Mouse (Mus musculus) lung, adult 2 months (tissue): ENCODE results near the gene Itih1. TPM values are rescaled to one million over a fixed set of nuclear protein-coding genes. Genes with fewer than 3 reads are reported as not detected.

Experiments used
- DNase-seq: peaks from one replicate; pipeline ENCODE4 v3.0.0; 2022
- H3K4me1 ChIP-seq: fragments of 200-500 bp; 2 replicates; pipeline ENCODE4 v1.6.1; 2011; ENCODE audit warnings: low read length; ENCODE audit not compliant: control insufficient read depth, insufficient read depth
- H3K4me3 ChIP-seq: fragments of 200-500 bp; replicated peaks from 2 replicates; pipeline ENCODE3; 2011; ENCODE audit warnings: low read depth, mild to moderate bottlenecking, control low read depth, low read length; ENCODE audit errors: extremely low read depth
- CTCF ChIP-seq: fragments of 200-500 bp; IDR thresholded peaks from 2 replicates; pipeline ENCODE4 v1.5.1; 2011; ENCODE audit warnings: mild to moderate bottlenecking, low read length, control low read depth; ENCODE audit not compliant: insufficient read depth
- POLR2A ChIP-seq: fragments of 200-500 bp; IDR thresholded peaks from 2 replicates; pipeline ENCODE4 v1.6.1; 2011; ENCODE audit warnings: low read depth, mild to moderate bottlenecking, control low read depth, low read length, borderline replicate concordance; ENCODE audit errors: extremely low read depth
- WGBS: fragments of 180-500 bp; shearing (Covaris S2); methylation state at CpG from one replicate; pipeline ENCODE4 v1.1.7; 2018; 5-methylcytosine and 5-hydroxymethylcytosine counted together
- polyA plus RNA-seq: library from polyadenylated mRNA; depleted of rRNA; stranded (reverse); fragments of >200 nt; gene quantifications from 2 replicates; pipeline ENCODE4 v1.2.3, GENCODE M21; 2012

Itih1 gene
- polyA plus RNA-seq, 1 experiment, result 1.4 TPM

DNA sequence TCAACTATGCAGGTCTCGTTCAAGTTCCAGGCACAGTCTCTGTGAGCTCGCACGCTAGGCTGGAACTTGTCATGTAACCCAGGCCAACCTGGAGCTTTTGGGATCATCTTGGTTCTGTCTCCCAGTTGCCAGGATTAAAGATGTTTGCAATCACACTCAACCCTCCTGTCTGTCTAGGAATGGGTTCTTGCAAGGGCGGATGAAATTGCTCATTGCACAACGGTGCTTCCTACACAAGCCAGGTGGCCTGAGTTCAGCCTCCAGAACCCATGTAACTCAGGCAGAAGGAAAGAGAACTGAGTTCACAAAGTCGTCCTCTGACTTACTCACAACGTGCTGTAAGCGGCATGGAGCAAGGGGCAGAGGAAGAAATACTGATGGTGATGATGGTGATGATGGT lies 31.9 kb downstream of the Itih1 start:
- WGBS, result 71% methylated on average over 8 of the region's 8 CpGs
- Histone ChIP-seq H3K4me1 (no peaks in the 10 kb centered on the region; the same call in 1 of the 2 replicates), H3K4me3 (no peak overlapping the region)
- no peak for TF ChIP-seq CTCF
- DNase-seq, result peak; percentile 17

DNA sequence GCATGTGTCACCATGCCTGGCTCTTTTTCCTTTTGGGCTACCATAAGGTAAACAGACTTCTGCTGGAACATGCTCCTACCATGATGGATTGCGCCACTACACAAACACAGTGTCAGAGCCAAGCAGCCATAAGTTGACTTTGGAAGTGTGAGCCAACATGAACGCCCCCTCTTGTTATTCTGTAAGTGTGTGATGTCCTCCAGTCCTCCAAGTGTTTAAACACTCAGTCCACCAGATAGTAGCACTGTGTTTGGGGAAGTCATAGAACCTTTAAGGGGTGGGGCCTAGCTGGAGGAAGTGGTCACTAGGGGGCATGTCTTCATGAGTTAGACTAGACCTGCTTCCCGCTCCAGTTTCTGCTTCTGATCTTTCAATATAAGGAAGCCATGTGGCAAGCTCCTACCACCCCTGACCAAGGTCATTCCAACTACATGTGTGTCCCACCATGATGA lies 35.2 kb downstream of the Itih1 start:
- H3K4me1 ChIP-seq, result peaks cover 3% of the 10 kb centered on the region; the same call in 1 of the 2 replicates
- no peak for TF ChIP-seq POLR2A
- TF ChIP-seq CTCF, result no peak
- H3K4me3 ChIP-seq, result no peak overlapping the region
- DNase-seq, result peak; percentile 56
- WGBS, result 26% methylated on average over 3 of the region's 3 CpGs

DNA sequence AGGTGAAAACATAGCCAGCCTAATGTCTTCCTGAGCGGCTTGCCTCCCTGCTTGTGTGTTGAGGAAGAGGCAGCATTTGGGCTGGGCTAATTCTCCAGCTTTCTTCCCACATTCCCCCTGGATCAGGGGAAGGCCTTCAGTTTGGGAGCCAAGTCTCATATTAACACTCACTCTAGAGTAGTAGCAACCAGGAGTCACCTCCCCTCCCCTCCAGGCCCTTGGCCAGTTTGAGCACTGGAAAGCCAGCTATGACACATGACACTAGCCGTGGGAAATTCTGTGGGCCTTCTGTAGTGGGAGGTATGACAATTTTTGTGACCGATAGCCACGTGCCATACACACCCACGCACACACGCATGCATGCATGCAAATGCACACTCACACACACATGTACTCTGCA lies 37.1 kb downstream of the Itih1 start:
- no peak for DNase-seq
- peaks cover 3% of the 10 kb centered on the region; the same call in 1 of the 2 replicates for H3K4me1 ChIP-seq
- TF ChIP-seq POLR2A, result no peak
- TF ChIP-seq CTCF, result no peak

DNA sequence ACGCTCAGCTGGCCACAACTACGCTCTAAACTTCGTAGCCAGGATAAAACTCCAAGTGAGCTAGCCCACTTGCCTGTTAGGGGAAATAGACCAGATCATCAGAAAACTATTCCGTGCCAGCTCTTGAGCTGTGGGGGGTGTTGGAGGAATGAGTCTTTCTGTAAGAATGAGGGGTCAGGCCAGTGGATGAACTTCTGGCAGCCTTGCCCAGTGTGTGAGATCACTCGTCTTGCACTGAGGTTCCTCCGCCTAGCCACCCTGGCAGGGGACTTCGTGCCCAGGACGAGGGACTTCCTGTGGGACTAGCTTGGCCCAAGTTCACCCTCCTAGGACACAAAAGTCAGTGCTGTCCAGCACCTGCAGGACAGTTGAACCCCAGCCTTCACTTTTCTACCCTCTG lies 38.8 kb downstream of the Itih1 start:
- H3K4me1 ChIP-seq, result peaks cover 3% of the 10 kb centered on the region; the same call in 1 of the 2 replicates
- no peak for TF ChIP-seq POLR2A
- no peak for TF ChIP-seq CTCF
- H3K4me3 ChIP-seq, result no peak overlapping the region
- no peak for DNase-seq
- 57% methylated on average over 8 of the region's 8 CpGs for WGBS

More for the DNA sequence above, 37.1 kb downstream of the Itih1 start:
- no peak overlapping the region for H3K4me3 ChIP-seq
- 71% methylated on average over 6 of the region's 6 CpGs for WGBS

DNA sequence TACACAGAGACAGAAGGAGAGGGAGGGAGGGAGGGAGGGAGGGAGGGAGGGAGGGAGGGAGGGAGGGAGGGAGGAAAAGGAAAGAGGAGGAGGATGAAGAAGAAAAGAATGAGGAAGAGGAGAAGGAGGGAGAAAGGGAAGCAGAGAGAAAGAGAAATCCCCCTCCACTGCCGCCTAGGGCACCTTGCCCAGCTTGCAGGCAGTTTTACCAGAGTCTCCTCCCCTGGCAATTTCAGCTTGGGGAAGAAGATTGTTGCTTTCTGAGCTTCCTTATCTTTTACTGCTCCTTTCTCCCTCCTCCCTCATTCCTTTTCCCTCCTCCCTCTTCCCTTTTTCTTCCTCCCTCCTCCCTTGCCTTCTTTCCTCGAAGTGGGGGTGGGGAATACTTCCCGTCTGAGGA lies 40.1 kb downstream of the Itih1 start:
- WGBS, result 40% methylated on average over 3 of the region's 3 CpGs
- TF ChIP-seq POLR2A (no peak), CTCF (no peak)
- no peak for DNase-seq
- H3K4me1 ChIP-seq, result peaks cover 3% of the 10 kb centered on the region; the same call in 1 of the 2 replicates
- H3K4me3 ChIP-seq, result no peak overlapping the region

DNA sequence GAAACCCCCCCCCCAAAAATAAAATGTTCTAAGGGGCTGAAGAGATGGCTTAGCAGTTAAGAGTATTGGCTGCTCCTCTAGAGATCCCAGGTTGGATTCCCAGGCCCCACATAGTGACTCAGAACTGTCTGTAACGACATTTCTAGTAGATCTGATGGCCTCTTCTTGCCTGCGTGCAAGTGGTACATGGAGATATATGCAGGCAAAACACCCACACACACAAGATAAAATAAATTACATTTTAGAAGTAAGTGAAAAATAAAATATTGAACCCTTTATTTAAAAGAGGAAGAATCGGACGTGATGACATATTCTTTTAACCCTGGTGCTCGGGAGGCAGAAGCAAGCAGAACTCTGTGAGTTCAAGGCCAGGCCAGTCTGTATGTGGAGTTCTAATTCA lies 40.5 kb downstream of the Itih1 start:
- Histone ChIP-seq H3K4me3 (no peak overlapping the region), H3K4me1 (peaks cover 3% of the 10 kb centered on the region; the same call in 1 of the 2 replicates)
- WGBS, result 86% methylated on average over 5 of the region's 5 CpGs
- DNase-seq, result no peak
- TF ChIP-seq POLR2A (no peak), CTCF (no peak)

DNA sequence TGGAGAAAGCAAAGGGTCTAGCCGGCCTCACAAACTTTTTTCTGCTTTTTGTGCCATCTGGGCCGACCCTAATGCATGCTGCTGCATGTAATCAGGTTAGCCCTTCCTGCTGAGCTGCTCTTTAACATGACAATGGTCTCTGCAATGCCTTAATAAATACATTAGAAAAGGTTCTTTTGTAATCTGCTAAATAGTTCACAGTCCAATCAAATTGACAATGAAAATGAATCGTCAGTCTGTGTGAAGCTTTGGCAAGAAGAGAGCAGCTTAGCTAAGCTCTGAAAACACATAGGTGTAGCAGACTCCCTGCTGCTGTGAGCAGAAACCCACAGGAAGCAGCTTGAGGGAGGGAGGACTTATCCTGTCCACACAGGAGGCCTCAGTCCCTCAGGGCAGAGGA lies 43.1 kb downstream of the Itih1 start:
- peaks cover 3% of the 10 kb centered on the region; the same call in 1 of the 2 replicates for H3K4me1 ChIP-seq
- DNase-seq, result no peak
- H3K4me3 ChIP-seq, result no peak overlapping the region
- TF ChIP-seq CTCF (no peak), POLR2A (no peak)
- WGBS, result 66% methylated on average over 3 of the region's 3 CpGs

DNA sequence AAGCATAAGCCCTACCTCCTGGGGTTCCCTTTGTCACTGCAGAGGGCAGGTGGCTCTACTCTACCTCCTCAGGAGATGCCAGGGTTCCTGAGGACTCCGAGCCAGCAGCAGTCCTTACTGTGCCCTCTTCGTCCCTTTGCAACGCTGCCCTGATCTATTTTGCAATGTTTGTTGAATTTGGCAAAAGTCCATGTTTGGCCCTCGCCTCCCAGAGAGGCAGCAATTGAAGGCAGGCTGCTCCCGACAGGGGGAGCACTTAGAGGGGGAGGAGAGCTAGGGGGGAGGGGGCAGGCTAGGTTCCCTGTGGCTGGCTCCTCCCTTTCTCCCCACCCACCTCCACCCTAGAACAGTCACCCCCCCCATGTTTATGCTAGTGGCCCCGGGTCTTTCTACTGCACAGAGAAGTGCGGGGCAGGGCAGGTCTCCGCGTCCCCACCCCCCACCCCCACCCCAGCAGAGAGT lies 54.8 kb downstream of the Itih1 start:
- 3% methylated on average over 9 of the region's 9 CpGs for WGBS
- Histone ChIP-seq H3K4me1 (peaks cover 13% of the 10 kb centered on the region), H3K4me3 (no peak overlapping the region)
- DNase-seq, result peak; percentile 72
- TF ChIP-seq POLR2A (no peak; the same call in 1 of the 2 replicates), CTCF (peak; percentile 40; the same call in 1 of the 2 replicates)

DNA sequence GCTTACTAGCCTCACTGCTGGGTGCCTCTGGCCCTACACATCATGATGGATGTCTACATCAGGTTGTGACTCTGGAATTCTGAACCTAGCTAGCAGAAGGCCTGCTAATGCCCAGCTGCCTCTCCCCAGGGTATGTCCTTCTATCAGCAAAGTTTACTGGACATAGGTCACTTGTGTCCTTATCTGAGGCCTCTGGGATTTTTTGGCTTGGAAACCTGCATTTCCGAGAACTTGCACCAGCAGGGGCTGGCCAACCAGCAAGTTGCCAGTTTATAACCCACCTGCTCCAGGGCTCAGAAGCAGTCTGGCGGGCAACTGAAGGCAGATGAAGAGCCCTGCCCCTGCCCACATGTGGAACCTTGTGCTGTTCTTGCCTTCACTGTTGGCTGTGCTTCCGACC lies 56.9 kb downstream of the Itih1 start, which contains the start of gene Itih4:
TSS of gene Itih4 (plus strand) at position 273 of the 400 bp plus-strand sequence.
- 85% methylated on average over 3 of the region's 3 CpGs for WGBS
- DNase-seq, result no peak
- TF ChIP-seq CTCF (no peak), POLR2A (no peak)
- Histone ChIP-seq H3K4me3 (no peak within 1 kb of the TSS), H3K4me1 (peaks cover 13% of the 10 kb centered on the region)

DNA sequence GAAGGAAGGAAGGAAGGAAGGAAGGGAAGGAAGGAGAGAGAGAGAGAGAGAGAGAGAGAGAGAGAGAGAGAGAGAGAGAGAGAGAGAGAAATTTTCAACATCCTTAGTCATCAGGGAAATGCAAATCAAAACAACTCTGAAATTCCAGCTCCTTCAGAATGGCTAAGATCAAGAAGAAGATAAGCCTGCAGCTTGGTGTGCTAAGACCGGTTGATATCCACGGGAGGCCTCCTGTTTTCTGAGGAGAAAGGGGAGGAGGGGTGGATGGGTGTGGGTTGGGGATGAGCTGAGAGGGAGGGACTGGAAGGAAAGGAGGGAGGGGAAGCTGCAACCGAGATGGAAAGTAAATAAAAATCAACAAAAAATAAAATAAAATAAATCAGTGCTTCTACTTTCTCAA lies 57.8 kb downstream of the Itih1 start:
- Histone ChIP-seq H3K4me1 (peaks cover 13% of the 10 kb centered on the region), H3K4me3 (no peak overlapping the region)
- TF ChIP-seq CTCF (no peak), POLR2A (no peak)
- 18% methylated on average over 3 of the region's 3 CpGs for WGBS
- no peak for DNase-seq
